Mouse (Mus musculus) E14TG2a.4 (cell line): ENCODE results near the gene Gm15056.

ENCODE experiments used
- H3K27me3 ChIP-seq: 2 replicates; pipeline ENCODE4 v1.6.1; 2014; ENCODE audit warnings: low read length, control low read depth; ENCODE audit not compliant: insufficient read depth
- H3K36me3 ChIP-seq: 2 replicates; pipeline ENCODE4 v1.6.1; 2014; ENCODE audit warnings: low read length, control low read depth; ENCODE audit not compliant: insufficient read depth
- H3K4me1 ChIP-seq: replicated peaks from 2 replicates; pipeline ENCODE4 v1.6.1; 2014; ENCODE audit warnings: low read depth, low read length, control low read depth
- H3K4me3 ChIP-seq: replicated peaks from 2 replicates; pipeline ENCODE4 v1.5.1; 2014; ENCODE audit warnings: mild to moderate bottlenecking, low read length
- H3K9me3 ChIP-seq: 2 replicates; pipeline ENCODE4 v1.6.1; 2014; ENCODE audit warnings: low read length, control low read depth
- CTCF ChIP-seq: conservative IDR thresholded peaks from 2 replicates; pipeline ENCODE4 v1.5.1; 2014; ENCODE audit warnings: low read length
- NANOG ChIP-seq: IDR thresholded peaks from 2 replicates; pipeline ENCODE4 v1.6.1; 2014; ENCODE audit warnings: borderline replicate concordance, low read length, mixed read lengths
- POU5F1 ChIP-seq: IDR thresholded peaks from 2 replicates; pipeline ENCODE4 v1.6.1; 2014; ENCODE audit warnings: low read length, borderline replicate concordance

Gene Gm15056

DNA sequence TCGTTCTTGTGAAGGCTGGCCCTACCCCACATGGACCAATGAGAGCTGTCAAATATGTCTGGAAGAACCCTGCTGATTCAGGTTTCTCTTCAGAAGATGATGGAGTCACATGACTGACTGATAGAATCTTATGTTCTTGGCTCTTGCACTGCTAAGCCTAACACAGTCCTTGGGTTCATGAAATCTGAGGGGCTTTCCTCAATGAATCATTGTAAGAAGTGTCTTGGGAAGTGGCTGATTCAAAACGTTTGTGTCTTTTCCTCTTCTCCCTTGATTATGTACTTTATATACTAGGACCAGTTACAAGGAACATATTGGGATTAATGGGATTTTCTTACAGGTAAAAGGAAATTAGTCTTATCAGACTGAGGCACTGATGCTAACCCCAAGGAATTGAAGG lies at the start of gene Gm15056:
Gene Gm15056, minus strand, starts transcription at position 101 of the 400 bp plus-strand sequence.
- Histone ChIP-seq H3K36me3 (no peaks in the 10 kb centered on the region), H3K4me3 (no peak within 1 kb of the TSS), H3K27me3 (no peaks in the 10 kb centered on the region), H3K4me1 (no peaks in the 10 kb centered on the region), H3K9me3 (no peaks in the 10 kb centered on the region)
- TF ChIP-seq NANOG (no peak), POU5F1 (no peak), CTCF (no peak)

DNA sequence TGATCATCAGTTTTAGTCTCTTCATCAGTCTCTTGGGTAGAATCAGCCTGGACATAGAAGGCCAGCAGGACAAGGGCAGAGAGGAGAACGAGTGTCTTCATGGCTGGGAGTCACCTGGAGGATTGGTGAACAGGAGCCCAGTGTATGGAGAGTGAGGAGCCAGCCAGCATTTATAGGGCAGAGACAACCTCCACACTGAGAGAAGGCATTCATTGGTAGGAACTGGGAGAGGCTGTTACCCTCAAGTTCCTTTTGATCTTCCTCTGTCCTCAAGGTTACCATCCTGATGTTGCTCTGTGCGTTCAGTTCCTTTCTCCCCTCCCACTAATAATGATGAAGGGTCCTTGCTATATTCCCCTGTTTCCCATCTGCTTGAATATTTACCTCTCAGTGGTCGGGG lies 42.2 kb upstream of the Gm15056 start, which contains the start of gene AY761185:
Gene AY761185, minus strand, starts transcription at position 101 of the 400 bp plus-strand sequence.
- no peaks in the 10 kb centered on the region for H3K36me3 ChIP-seq
- TF ChIP-seq NANOG (no peak), CTCF (no peak), POU5F1 (no peak)
- no peak within 1 kb of the TSS for H3K4me3 ChIP-seq
- H3K27me3 ChIP-seq = no peaks in the 10 kb centered on the region
- H3K4me1 ChIP-seq = no peaks in the 10 kb centered on the region
- H3K9me3 ChIP-seq = no peaks in the 10 kb centered on the region

- H3K4me1 ChIP-seq = no peaks in the 10 kb centered on the region
- no peak within 1 kb of the TSS for H3K4me3 ChIP-seq
- no peaks in the 10 kb centered on the region for H3K36me3 ChIP-seq
- H3K27me3 ChIP-seq = no peaks in the 10 kb centered on the region
- no peaks in the 10 kb centered on the region for H3K9me3 ChIP-seq
- TF ChIP-seq POU5F1 (no peak), NANOG (no peak), CTCF (no peak)
Measured at GRCm38 (mm10) chr8:20921971-20922370, 19.5 kb upstream of the Gm15056 start, which contains the start of gene Gm6040. TSS of gene Gm6040 (minus strand) at chr8:20922071.

DNA sequence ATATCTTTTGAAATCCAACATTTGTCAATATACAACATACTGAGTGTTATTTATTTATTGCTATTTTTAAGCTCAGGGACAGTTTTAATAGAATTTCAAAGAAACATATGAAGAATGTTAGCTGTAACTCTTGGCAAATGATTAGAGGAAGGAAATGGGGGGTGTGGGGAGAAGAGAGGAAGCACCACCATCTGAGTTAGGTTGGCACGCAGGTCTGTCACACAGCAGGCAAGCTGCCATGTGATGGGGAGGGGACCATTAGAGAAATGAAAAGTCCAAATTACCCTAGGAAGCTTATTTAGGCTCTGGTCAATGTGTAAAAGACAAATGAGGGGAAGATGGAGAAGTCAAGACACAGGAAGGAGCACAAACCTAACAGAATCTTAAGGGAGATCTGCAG lies 9.9 kb upstream of the Gm15056 start:
- no peak overlapping the region for H3K4me3 ChIP-seq
- no peaks in the 10 kb centered on the region for H3K9me3 ChIP-seq
- no peaks in the 10 kb centered on the region for H3K27me3 ChIP-seq
- no peaks in the 10 kb centered on the region for H3K4me1 ChIP-seq
- no peaks in the 10 kb centered on the region for H3K36me3 ChIP-seq
- no peak for TF ChIP-seq CTCF

- Histone ChIP-seq H3K36me3 (no peaks in the 10 kb centered on the region), H3K9me3 (no peaks in the 10 kb centered on the region), H3K27me3 (no peaks in the 10 kb centered on the region), H3K4me1 (no peaks in the 10 kb centered on the region), H3K4me3 (no peak overlapping the region)
- TF ChIP-seq CTCF = no peak
- TF ChIP-seq NANOG = no peak
- TF ChIP-seq POU5F1 = no peak
Measured at GRCm38 (mm10) chr8:20908256-20908655, 5.8 kb upstream of the Gm15056 start.

- no peaks in the 10 kb centered on the region for H3K36me3 ChIP-seq
- no peaks in the 10 kb centered on the region for H3K9me3 ChIP-seq
- no peak overlapping the region for H3K4me3 ChIP-seq
- H3K27me3 ChIP-seq = no peaks in the 10 kb centered on the region
- no peak for TF ChIP-seq NANOG
- no peak for TF ChIP-seq CTCF
- TF ChIP-seq POU5F1 = no peak
- H3K4me1 ChIP-seq = no peaks in the 10 kb centered on the region
Measured at GRCm38 (mm10) chr8:20907119-20907518, 4.7 kb upstream of the Gm15056 start.

DNA sequence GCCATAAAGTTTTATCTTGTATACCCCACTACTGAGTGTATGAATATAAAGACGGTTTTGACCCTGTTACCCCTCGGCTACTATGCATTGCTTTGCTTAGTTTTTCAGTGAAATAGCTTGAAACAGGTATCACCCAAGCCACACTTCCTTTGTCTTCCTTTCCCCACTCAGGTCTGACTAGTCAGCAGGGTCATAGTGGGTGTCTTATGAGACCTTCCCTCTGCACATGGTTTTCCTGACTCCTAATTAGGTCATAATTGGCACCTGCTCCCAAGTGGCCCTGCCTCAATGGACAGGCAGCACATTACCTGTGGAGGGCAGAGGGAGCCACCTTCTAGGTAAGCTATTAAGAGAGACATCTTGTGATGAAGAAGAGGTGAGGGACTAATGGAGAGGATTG lies 10.1 kb downstream of the Gm15056 start, which contains the start of gene Defb33:
Gene Defb33, plus strand, starts transcription at position 301 of the 400 bp plus-strand sequence.
- Histone ChIP-seq H3K4me1 (no peaks in the 10 kb centered on the region), H3K36me3 (no peaks in the 10 kb centered on the region), H3K9me3 (0 out of 2 replicates have a peak, but pooled peaks cover 2% of the 10 kb centered on the region), H3K4me3 (no peak within 1 kb of the TSS), H3K27me3 (no peaks in the 10 kb centered on the region)
- TF ChIP-seq POU5F1 (no peak), NANOG (no peak), CTCF (no peak)

DNA sequence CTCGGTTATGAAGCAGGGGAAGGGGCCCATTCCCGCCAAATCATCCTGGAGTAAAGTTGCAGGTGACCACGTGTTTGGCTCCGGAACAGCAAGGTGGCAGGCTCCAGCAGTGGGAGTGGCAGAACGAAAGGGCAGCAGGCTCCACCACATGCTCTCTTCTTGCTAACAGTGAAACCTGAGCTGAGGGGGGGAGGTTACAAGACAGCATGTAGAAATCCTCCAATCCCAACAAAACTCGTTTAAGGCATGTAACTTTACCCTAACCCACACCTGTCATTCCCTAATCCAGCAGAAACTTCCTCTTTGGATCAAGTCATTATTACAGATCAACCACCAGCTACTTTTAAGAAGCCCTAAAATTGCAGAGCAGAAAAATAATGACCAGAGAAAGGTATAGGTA lies 27.8 kb downstream of the Gm15056 start:
- H3K36me3 ChIP-seq = no peaks in the 10 kb centered on the region
- no peak for TF ChIP-seq CTCF
- TF ChIP-seq NANOG = no peak
- TF ChIP-seq POU5F1 = no peak
- H3K4me1 ChIP-seq = peaks cover 6% of the 10 kb centered on the region
- no peak overlapping the region for H3K4me3 ChIP-seq
- H3K9me3 ChIP-seq = no peaks in the 10 kb centered on the region
- no peaks in the 10 kb centered on the region for H3K27me3 ChIP-seq
